Mouse (Mus musculus): ENCODE measurements around the gene Prps2.

DNA sequence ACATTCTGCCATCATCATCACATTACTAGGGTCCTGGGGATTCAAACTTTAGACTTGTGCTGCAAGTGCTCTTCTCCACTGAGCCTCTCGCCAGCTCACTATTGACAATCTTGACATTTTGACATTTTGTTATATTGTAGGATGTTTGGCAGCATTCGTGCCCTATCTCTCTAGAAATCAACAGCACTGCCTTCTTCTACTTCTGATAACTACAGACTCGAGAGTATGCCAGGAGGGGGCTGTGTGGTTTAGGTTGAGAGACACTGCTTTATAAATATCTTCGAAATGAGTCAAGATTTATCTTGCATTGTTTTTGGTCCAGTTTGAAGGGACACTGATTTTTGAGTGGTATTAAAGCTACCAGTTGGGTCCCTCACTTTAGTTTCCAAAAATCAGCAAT lies 51.6 kb downstream of the Prps2 start:
- TF ChIP-seq CTCF (IDR thresholded peaks at IDR 0.05) (no peak), EP300 (IDR thresholded peaks at IDR 0.05; ENCODE audit: insufficient read depth, low read depth, low read length) (no peak), POLR2A (IDR thresholded peaks at IDR 0.05; ENCODE audit: insufficient read depth, low read depth, low read length) (no peak)
